Mouse (Mus musculus) myocyte (in vitro differentiated cells): ENCODE data around the gene Phf21a.

Experiments
- CEBPB ChIP-seq: IDR thresholded peaks from 2 replicates; pipeline ENCODE4 v1.6.1; 2011; ENCODE audit warnings: mild to moderate bottlenecking, moderate library complexity; ENCODE audit not compliant: poor library complexity, insufficient read depth, severe bottlenecking
- E2F4 ChIP-seq: IDR thresholded peaks from one replicate; pipeline ENCODE4 v1.6.1; 2011; ENCODE audit warnings: mild to moderate bottlenecking, control low read depth, moderate library complexity; ENCODE audit not compliant: insufficient read depth
- MAX ChIP-seq: IDR thresholded peaks from one replicate; pipeline ENCODE4 v1.6.1; 2011; ENCODE audit warnings: low read depth, mild to moderate bottlenecking, control low read depth
- MYOD1 ChIP-seq, 3 experiments: IDR thresholded peaks; one replicate each; pipeline ENCODE4 v1.6.1; 2011; ENCODE audit warnings: control low read depth in 2 of 3, low read depth in 2 of 3, mild to moderate bottlenecking in 2 of 3, moderate library complexity in 1 of 3; ENCODE audit not compliant: insufficient read length in 2 of 3, control insufficient read depth in 1 of 3
- MYOG ChIP-seq, 3 experiments: IDR thresholded peaks; one replicate each; pipeline ENCODE4 v1.6.1; 2011; ENCODE audit warnings: control low read depth in 2 of 3, low read depth in 2 of 3, mild to moderate bottlenecking in 2 of 3; ENCODE audit not compliant: insufficient read length in 2 of 3, control insufficient read depth in 1 of 3, insufficient read depth in 1 of 3
- POLR2A ChIP-seq: IDR thresholded peaks from one replicate; pipeline ENCODE4 v1.6.1; 2011; ENCODE audit warnings: low read depth, mild to moderate bottlenecking, control low read depth, moderate library complexity; ENCODE audit not compliant: insufficient read length
- POLR2AphosphoS2 ChIP-seq: IDR thresholded peaks from one replicate; pipeline ENCODE4 v1.6.1; 2011; ENCODE audit warnings: low read depth, control low read depth; ENCODE audit not compliant: insufficient read length
- REST ChIP-seq: IDR thresholded peaks from one replicate; pipeline ENCODE4 v1.6.1; 2011; ENCODE audit warnings: mild to moderate bottlenecking, control low read depth, moderate library complexity; ENCODE audit not compliant: insufficient read depth, insufficient read length
- SRF ChIP-seq: IDR thresholded peaks from one replicate; pipeline ENCODE4 v1.6.1; 2011; ENCODE audit warnings: low read depth; ENCODE audit not compliant: control insufficient read depth, insufficient read length
- TCF12 ChIP-seq: IDR thresholded peaks from one replicate; pipeline ENCODE4 v1.6.1; 2011; ENCODE audit warnings: mild to moderate bottlenecking, control low read depth; ENCODE audit not compliant: poor library complexity, insufficient read depth, severe bottlenecking
- TCF3 ChIP-seq: IDR thresholded peaks from one replicate; pipeline ENCODE4 v1.6.1; 2011; ENCODE audit warnings: low read depth, control low read depth; ENCODE audit not compliant: insufficient read length
- USF1 ChIP-seq: IDR thresholded peaks from one replicate; pipeline ENCODE4 v1.6.1; 2011; ENCODE audit warnings: low read depth, mild to moderate bottlenecking, control low read depth, moderate library complexity

DNA sequence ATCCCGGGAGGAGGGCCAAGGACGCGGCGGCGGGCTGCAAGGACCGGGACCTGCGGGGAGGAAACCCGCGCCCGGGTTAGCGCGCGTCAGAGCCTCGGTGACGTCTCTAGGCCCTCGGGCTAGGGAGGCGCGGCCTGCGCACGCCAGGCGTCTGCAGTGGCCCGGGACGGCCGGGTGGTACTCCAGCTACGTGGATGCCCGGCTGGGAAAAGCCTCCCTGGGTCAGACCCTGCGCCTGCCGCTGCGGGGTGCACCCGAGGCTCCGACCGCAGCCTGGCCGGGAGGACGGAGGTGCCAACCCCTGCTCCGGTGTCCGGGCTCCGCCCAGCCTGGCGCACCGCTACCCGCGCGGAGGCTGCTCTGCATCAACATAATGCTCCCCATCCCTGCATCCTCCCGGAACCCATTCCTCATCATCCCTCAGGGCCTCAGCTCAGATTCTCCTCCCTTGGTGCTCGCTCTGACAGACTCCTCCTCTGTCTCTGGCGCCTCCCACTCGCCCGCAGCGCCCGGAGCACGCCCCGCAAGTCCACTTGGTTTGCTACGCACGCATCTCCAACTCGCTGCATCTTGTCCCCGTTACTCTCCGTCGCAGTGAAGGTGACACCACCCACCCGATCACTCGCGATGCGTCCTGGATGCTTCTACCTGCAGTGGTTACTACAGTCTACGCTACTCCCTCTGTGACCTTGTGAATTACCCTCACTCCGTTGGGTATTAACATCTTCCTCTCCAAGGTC is 33.3 kb upstream of the Phf21a start:
- TF ChIP-seq POLR2A (no peak), POLR2AphosphoS2 (no peak), TCF3 (no peak), USF1 (no peak), E2F4 (no peak), CEBPB (no peak), REST (no peak), MAX (no peak), MYOG (IDR thresholded peaks at IDR 0.05; ENCODE audit: control insufficient read depth in 1 of 3, insufficient read depth in 1 of 3, insufficient read length in 2 of 3, low read depth in 2 of 3) (no peak), MYOD1 (IDR thresholded peaks at IDR 0.05; ENCODE audit: control insufficient read depth in 1 of 3, insufficient read length in 2 of 3, low read depth in 2 of 3) (no peak), TCF12 (no peak), SRF (no peak)
